Mouse (Mus musculus) thymus, adult 2 months (tissue): ENCODE measurements around the gene Mctp1.

Experiments used
- CTCF ChIP-seq: fragments of 200-500 bp; IDR thresholded peaks from 2 replicates; pipeline ENCODE4 v1.5.1; 2012; ENCODE audit warnings: mild to moderate bottlenecking, control low read depth, low read length, moderate library complexity, borderline replicate concordance; ENCODE audit not compliant: control insufficient read depth, poor library complexity, insufficient read depth; ENCODE audit errors: extremely low read depth
- POLR2A ChIP-seq: fragments of 200-500 bp; IDR thresholded peaks from 2 replicates; pipeline ENCODE4 v1.6.1; 2012; ENCODE audit warnings: mild to moderate bottlenecking, low read length, control low read depth, moderate library complexity; ENCODE audit not compliant: control insufficient read depth, poor library complexity, insufficient read depth; ENCODE audit errors: extremely low read depth

- TF ChIP-seq CTCF (no peak), POLR2A (no peak)
These were observed 98.7 kb downstream of the Mctp1 start for GRCm38 (mm10) chr13:76482998-76483397.
